Mouse (Mus musculus) heart, embryonic 14.5 days (tissue): ENCODE results near the gene Cdh13. TPM values are rescaled to one million over a fixed set of nuclear protein-coding genes. Genes with fewer than 3 reads are reported as not detected.

ENCODE experiments used
- ATAC-seq: fragments of 200-750 bp; cut with Nextera tagmentation; 2 replicates; pipeline ENCODE4 v1.8.0; 2017; ENCODE audit warnings: low read depth, moderate TSS enrichment; ENCODE audit not compliant: insufficient number of reproducible peaks, insufficient read depth, low FRiP score
- H3K27ac ChIP-seq, 2 experiments: fragments of 200-500 bp in 1 of 2; fragments of 300-500 bp in 1 of 2; sonication (generic) in 1 of 2; replicated peaks in 1 of 2; 2 replicates each; pipeline ENCODE4 v1.5.1; 2012 to 2014; ENCODE audit warnings: low read depth in 2 of 2, low read length in 2 of 2, control low read depth in 1 of 2, mild to moderate bottlenecking in 1 of 2, mixed read lengths in 1 of 2; ENCODE audit not compliant: control insufficient read depth in 1 of 2, insufficient read depth in 1 of 2
- H3K27me3 ChIP-seq: fragments of 300-500 bp; sonication (generic); 2 replicates; pipeline ENCODE4 v1.6.1; 2014; ENCODE audit warnings: mild to moderate bottlenecking, low read length, control low read depth; ENCODE audit not compliant: control insufficient read depth, insufficient read depth
- H3K36me3 ChIP-seq: fragments of 300-500 bp; sonication (generic); 2 replicates; pipeline ENCODE4 v1.6.1; 2014; ENCODE audit warnings: mild to moderate bottlenecking, control low read depth, low read length, mixed read lengths; ENCODE audit not compliant: control insufficient read depth, insufficient read depth
- H3K4me1 ChIP-seq, 2 experiments: fragments of 200-500 bp in 1 of 2; fragments of 300-500 bp in 1 of 2; sonication (generic) in 1 of 2; 2 replicates each; pipeline ENCODE4 v1.6.1; 2012 to 2014; ENCODE audit warnings: low read length in 2 of 2, control low read depth in 1 of 2, mixed read lengths in 1 of 2; ENCODE audit not compliant: control insufficient read depth in 2 of 2, insufficient read depth in 2 of 2
- H3K4me2 ChIP-seq: fragments of 300-500 bp; sonication (generic); 2 replicates; pipeline ENCODE4 v1.6.1; 2014; ENCODE audit warnings: mild to moderate bottlenecking, low read length
- H3K4me3 ChIP-seq, 2 experiments: fragments of 200-500 bp in 1 of 2; fragments of 300-500 bp in 1 of 2; sonication (generic) in 1 of 2; 2 replicates each; pipeline ENCODE4 v1.5.1; 2012 to 2014; ENCODE audit warnings: low read length in 2 of 2, mild to moderate bottlenecking in 2 of 2, control low read depth in 1 of 2, low read depth in 1 of 2, moderate library complexity in 1 of 2; ENCODE audit not compliant: control insufficient read depth in 1 of 2, insufficient read depth in 1 of 2
- H3K9ac ChIP-seq: fragments of 300-500 bp; sonication (generic); 2 replicates; pipeline ENCODE4 v1.6.1; 2014; ENCODE audit warnings: mild to moderate bottlenecking, low read length
- H3K9me3 ChIP-seq: fragments of 300-500 bp; sonication (generic); 2 replicates; pipeline ENCODE4 v1.6.1; 2016; ENCODE audit warnings: low read length, control low read depth; ENCODE audit not compliant: control insufficient read depth
- WGBS: fragments of 180-500 bp; shearing (Covaris S2); extraction: QIAGEN DNeasy Blood & Tissue Kit; methylation state at CpG from one replicate; pipeline ENCODE4 v1.1.7; 2014; 5-methylcytosine and 5-hydroxymethylcytosine counted together
- polyA plus RNA-seq: library from polyadenylated mRNA; unstranded; fragments of >200 nt; fragmentation: Nextera tagmentation; extraction: Ambion mirVana; gene quantifications from 2 replicates; pipeline ENCODE4 v1.2.1, GENCODE M21; 2014

The Cdh13 gene
- polyA plus RNA-seq, 1 experiment from 2014 or later = 94.9 TPM

DNA sequence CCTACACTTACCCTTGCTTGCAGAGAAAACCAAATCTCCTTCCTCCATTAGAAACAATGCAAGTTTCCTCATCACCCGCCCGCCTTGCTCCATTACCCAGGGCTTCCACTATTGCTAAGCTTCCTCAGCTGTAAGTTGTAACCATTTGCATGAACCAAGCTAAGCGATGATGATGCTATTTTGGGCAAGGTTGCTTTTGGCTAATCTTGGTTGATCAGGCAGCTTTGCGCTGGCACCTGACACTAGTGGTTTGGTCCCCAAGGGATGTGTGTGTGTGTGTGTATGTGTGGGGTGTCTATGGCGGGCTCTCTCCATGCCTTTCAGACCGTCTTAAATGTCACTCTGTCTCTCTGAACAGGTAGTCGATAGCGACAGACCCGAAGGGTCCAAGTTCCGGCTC is 567.8 kb downstream of the Cdh13 start:
- Histone ChIP-seq H3K4me3 (no peak overlapping the region), H3K27ac (no peak overlapping the region), H3K4me2 (no peak overlapping the region), H3K27me3 (no peaks in the 10 kb centered on the region), H3K9me3 (no peaks in the 10 kb centered on the region), H3K9ac (no peak overlapping the region), H3K36me3 (no peaks in the 10 kb centered on the region), H3K4me1 (no peaks in the 10 kb centered on the region; a peak in 1 of 4 replicates)
- 82% methylated on average over 10 of the region's 10 CpGs for WGBS
- no peak for ATAC-seq

DNA sequence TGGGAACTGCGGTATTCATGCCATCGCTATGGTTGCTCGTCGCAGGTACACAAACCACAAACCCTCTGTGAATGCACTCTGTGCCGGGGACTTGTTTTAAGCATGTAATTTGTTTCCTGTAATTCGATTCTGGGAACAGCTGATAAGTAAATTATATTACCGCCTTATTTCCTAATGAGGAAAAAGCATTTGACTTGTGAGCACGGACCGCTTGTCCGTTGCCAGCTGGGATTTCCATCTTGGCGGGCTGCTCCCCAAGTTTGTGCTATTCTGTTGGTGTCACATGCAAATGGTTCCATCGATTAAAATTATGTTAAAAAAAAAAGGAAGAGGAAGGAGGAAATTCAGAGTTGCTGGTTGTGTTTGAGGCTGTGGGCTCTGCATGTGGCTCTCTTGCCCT is 569.3 kb downstream of the Cdh13 start:
- no peaks in the 10 kb centered on the region for H3K27me3 ChIP-seq
- no peaks in the 10 kb centered on the region for H3K36me3 ChIP-seq
- no peak overlapping the region for H3K4me3 ChIP-seq
- no peaks in the 10 kb centered on the region for H3K9me3 ChIP-seq
- H3K9ac ChIP-seq = no peak overlapping the region
- H3K4me1 ChIP-seq = no peaks in the 10 kb centered on the region; a peak in 1 of 4 replicates
- H3K27ac ChIP-seq = no peak overlapping the region
- 87% methylated on average over 12 of the region's 12 CpGs for WGBS
- ATAC-seq = no peak
- no peak overlapping the region for H3K4me2 ChIP-seq

DNA sequence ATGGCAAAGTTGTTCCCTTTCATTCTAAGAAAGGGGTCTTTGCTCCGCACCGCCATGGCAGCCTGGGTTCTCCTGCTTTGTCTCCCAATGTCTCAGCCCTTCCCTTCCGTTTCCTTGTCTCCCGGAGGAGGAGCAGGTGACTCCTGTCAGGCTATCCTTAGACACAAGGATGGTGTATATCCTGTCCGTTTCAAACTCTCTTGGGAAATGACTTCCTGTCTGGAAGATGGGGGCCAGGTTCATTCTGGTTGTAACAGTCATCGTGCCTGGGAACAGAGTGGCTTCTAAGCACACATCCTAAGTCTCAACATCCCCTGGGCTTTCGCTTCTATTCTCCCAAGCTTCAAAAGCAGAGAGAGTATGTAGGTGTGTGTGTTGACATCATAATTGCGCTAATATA is 571.1 kb downstream of the Cdh13 start:
- Histone ChIP-seq H3K4me2 (no peak overlapping the region), H3K27ac (no peak overlapping the region), H3K9me3 (no peaks in the 10 kb centered on the region), H3K27me3 (no peaks in the 10 kb centered on the region), H3K36me3 (no peaks in the 10 kb centered on the region), H3K4me1 (no peaks in the 10 kb centered on the region), H3K4me3 (no peak overlapping the region), H3K9ac (no peak overlapping the region)
- no peak for ATAC-seq
- WGBS = 79% methylated on average over 8 of the region's 8 CpGs

DNA sequence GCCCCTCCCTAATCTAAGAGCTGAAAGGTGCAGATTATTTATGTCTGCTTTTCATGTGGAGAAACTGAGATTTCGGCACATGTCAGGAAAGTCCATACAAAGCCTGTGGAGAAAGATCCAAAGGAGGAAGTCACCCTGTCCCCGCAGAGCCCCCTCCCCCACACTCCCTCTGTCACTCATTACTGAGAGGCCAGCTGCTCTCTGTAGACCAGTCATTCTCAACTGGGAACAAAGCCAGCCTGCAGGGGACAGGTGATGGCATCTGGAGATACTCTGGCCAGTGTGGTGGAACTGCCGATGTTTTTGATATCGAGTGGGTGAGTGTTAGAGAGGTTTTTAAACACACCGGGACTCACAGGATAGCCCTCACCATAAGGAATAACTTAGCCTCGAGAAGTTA is 582.8 kb downstream of the Cdh13 start:
- Histone ChIP-seq H3K9me3 (no peaks in the 10 kb centered on the region), H3K27ac (no peak overlapping the region), H3K9ac (no peak overlapping the region), H3K4me1 (0 out of 4 replicates have a peak, but pooled peaks cover 3% of the 10 kb centered on the region in 2 experiments), H3K27me3 (no peaks in the 10 kb centered on the region), H3K4me2 (no peak overlapping the region), H3K36me3 (no peaks in the 10 kb centered on the region), H3K4me3 (no peak overlapping the region)
- ATAC-seq = no peak
- WGBS = 58% methylated on average over 6 of the region's 6 CpGs

DNA sequence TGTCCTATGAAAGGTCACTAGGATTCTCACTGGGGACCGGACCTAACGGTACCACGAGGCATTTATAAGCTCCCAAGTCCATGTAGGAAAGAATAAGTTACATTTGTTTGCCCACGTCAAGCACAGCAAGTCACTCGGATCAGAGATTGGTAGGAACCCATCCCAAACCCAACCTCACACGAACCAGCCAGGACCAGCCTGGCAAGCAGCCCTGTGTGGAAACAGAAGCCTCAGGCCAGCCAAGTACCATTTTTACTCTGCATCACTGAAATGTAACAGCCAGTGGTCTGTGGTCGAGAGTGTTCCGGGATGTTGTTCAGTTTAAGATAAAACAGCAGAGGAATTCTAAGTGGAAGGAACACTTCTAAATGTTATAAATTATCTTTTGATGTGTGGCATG is 587.2 kb downstream of the Cdh13 start:
- WGBS = 82% methylated on average over 8 of the region's 8 CpGs
- no peak overlapping the region for H3K27ac ChIP-seq
- H3K4me1 ChIP-seq = 0 out of 4 replicates have a peak, but pooled peaks cover 3% of the 10 kb centered on the region in 2 experiments
- no peaks in the 10 kb centered on the region for H3K27me3 ChIP-seq
- H3K9me3 ChIP-seq = no peaks in the 10 kb centered on the region
- no peak overlapping the region for H3K9ac ChIP-seq
- H3K36me3 ChIP-seq = no peaks in the 10 kb centered on the region
- no peak for ATAC-seq
- no peak overlapping the region for H3K4me3 ChIP-seq
- no peak overlapping the region for H3K4me2 ChIP-seq

DNA sequence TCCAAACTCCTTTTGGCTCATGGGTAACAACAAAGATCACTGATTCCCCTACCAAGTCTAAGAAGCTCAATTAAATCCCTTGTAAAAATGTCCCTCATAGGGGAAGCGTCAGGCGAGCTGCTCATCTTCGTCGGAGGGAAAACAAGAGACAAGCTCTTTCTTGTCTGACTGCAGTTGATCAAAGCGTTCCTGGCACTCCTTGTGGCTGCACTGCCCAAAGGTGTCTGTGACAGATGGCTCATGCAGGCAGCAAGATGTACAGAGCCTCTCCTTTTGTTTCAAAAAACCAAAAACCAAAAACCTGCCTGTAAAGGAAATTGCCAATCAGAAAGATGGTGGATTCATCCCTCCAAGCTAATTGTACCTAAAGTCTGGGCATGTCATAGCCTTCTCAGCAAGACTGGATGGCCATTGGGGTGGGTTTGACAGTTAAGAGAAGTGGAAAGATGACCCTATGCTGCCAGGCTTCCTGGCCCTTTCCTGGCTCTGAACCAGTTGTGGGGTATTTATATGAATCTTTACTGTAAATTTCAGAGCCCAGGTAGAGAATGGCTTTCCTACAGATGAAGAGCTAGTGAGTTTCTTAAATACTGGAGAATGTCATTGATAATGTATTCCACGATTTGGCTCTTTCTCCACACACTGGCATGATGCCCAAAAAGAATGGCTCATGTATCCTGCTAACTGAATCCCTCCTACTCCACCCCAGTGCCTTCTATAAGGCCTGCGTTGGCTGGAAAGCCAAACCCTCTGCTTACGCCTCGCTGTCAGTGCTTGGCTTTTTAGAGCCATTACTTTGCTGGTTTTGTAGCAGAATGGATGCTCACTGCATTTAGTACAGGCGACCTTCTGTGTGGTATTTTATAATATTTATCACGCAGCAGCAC is 596.6 kb downstream of the Cdh13 start:
- H3K9ac ChIP-seq = no peak overlapping the region
- no peaks in the 10 kb centered on the region for H3K27me3 ChIP-seq

DNA sequence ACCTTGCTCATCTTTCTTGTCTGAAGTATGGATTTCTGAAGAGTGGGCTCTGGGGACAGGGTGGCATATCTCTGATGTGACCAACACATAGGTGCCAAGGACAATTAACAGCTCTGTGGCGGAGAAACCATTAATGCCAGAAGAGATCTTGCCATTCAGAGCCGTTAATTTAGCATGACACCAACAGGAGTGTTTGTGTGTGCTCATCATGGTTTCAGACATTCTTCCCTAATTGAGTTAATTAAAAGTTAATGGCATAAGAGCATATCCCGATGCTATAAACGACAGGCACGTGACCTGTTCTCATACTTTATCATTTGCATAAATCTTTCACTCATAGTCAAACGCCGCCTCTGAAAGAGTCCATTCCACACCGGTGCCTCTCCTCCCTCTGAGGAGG is 600.8 kb downstream of the Cdh13 start:
- Histone ChIP-seq H3K4me3 (no peak overlapping the region), H3K9ac (no peak overlapping the region), H3K27ac (no peak overlapping the region), H3K4me1 (no peaks in the 10 kb centered on the region), H3K4me2 (no peak overlapping the region), H3K9me3 (no peaks in the 10 kb centered on the region), H3K36me3 (no peaks in the 10 kb centered on the region), H3K27me3 (no peaks in the 10 kb centered on the region)
- ATAC-seq = no peak
- 85% methylated on average over 8 of the region's 8 CpGs for WGBS

More for the DNA sequence above, 596.6 kb downstream of the Cdh13 start:
- no peaks in the 10 kb centered on the region for H3K9me3 ChIP-seq
- H3K4me3 ChIP-seq = no peak overlapping the region
- no peak overlapping the region for H3K4me2 ChIP-seq
- no peaks in the 10 kb centered on the region for H3K36me3 ChIP-seq
- no peak overlapping the region for H3K27ac ChIP-seq
- ATAC-seq = no peak
- no peaks in the 10 kb centered on the region for H3K4me1 ChIP-seq
- 77% methylated on average over 11 of the region's 11 CpGs for WGBS

DNA sequence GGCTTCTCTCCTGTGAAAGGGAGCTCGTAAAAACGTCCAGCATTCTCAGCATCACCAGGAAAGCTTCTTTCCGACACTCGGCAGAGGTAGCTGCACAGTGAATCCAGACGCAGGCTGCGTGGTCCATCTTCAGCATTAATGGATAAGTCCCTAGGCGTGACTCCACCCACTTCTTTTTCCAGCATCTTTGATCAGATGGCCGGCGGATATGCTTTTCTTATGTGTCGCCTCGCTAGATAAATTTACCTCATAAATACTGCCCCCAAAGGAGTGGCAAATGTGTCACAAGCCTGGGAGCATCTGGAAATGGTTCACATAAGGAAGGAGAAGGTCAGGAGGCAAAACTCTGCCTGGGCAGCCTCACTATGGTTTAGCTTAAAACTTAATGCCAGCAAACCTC is 601.5 kb downstream of the Cdh13 start:
- ATAC-seq = no peak
- Histone ChIP-seq H3K4me1 (no peaks in the 10 kb centered on the region), H3K27ac (no peak overlapping the region), H3K4me2 (no peak overlapping the region), H3K9ac (no peak overlapping the region), H3K27me3 (no peaks in the 10 kb centered on the region), H3K36me3 (no peaks in the 10 kb centered on the region), H3K9me3 (no peaks in the 10 kb centered on the region), H3K4me3 (no peak overlapping the region)
- 82% methylated on average over 11 of the region's 11 CpGs for whole genome bisulfite sequencing
